Mouse (Mus musculus) C2C12 (cell line): ENCODE data around the gene Tmem255b.

Experiments used
- CTCF ChIP-seq: IDR thresholded peaks from one replicate; pipeline ENCODE4 v1.5.1; 2011; ENCODE audit not compliant: control insufficient read depth, insufficient read depth, insufficient read length
- MYOD1 ChIP-seq: IDR thresholded peaks from one replicate; pipeline ENCODE4 v1.6.1; 2011; ENCODE audit warnings: low read depth; ENCODE audit not compliant: control insufficient read depth, insufficient read length

DNA sequence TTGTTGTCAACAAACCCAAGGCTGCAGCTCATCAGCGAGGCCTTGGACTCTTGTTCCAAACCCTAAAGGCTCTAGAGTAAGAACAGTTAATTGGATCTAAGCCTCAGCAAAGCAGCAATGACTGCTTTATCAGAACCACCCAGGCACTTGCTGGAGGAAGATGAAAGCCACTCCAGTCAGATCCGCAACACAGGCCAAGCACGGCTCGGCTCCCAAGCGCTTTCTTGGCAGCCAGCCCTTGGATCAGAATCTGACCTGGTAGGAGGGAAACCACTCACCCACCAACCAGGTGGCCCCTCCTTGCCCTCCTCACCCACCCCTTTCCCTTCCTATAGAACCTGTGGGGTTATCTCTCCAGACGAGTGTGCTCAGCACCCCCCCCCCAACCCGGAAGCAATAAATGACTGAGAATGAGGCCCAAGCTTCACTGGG, 81.0 kb downstream of the Tmem255b start:
- no peak for TF ChIP-seq MYOD1
- no peak for TF ChIP-seq CTCF
